Comparison of ENCODE assay signal across 8 mouse cellular contexts in the genomic region with DNA sequence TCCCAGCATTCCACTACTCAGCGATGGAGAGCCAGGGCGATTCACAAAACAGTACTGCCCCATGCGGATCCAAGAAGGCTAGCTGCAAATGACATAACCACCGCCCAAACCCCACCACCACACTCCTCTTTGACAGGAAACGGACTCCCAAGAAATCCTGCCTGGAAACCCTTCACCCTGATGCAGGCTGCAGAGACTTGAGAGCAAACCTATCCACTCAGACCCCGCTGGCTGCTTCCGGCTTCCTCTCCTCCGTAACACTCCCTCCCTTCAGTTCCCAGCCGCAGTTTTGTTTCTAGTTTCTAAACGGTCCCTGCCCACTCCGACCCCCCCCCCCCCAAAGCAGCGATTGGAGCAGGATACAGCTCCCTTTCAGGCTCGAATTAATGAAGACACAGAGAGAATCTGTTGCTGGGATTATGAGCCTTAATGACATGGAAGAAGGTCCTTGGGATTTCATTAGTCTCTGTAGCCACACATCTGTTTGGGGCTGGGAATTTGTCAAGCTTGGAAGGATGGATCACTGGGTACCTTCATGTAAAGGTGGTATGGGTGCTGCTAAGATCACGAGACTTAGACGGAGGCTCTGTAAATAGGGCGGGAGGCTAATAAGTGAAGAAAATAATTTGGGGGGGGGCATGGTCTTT.
DNase-seq lines count a peak whose midpoint lies in the region; ATAC-seq and TF ChIP-seq lines count a peak whose summit lies in the region.

No protein-coding gene starts in this region.

- no peaks in the 10 kb centered on the region for H3K9me3 ChIP-seq in heart, embryonic 10.5 days
- no peaks in the 10 kb centered on the region for H3K9me3 ChIP-seq in lung, embryonic 14.5 days (ENCODE audit: low read depth, low read length)

- 0 out of 2 replicates have a peak, but pooled peaks have one; percentile 19 for ATAC-seq in common myeloid progenitor, adult 5-6 weeks (replicated peaks; ENCODE audit: low read depth, poor library complexity, severe bottlenecking)
- ATAC-seq in lung, embryonic 14.5 days (ENCODE audit: insufficient read depth) = peak; percentile 67
- no peak for ATAC-seq in monocyte, adult 5-6 weeks (replicated peaks; ENCODE audit: insufficient number of reproducible peaks, low FRiP score, low TSS enrichment, poor library complexity, severe bottlenecking)

- H3K4me2 ChIP-seq in lung, embryonic 14.5 days = peak overlapping the region; percentile 90

- peaks cover 40% of the 10 kb centered on the region for H3K4me1 ChIP-seq in heart, embryonic 10.5 days
- 0 out of 2 replicates have a peak, but pooled peaks cover 5% of the 10 kb centered on the region for H3K4me1 ChIP-seq in lung, embryonic 14.5 days (ENCODE audit: insufficient read depth)

- TF ChIP-seq CTCF in lung, embryonic 14.5 days (IDR thresholded peaks at IDR 0.05; ENCODE audit: low read depth) = peak; percentile 51

- H3K27ac ChIP-seq in heart, embryonic 10.5 days = peak overlapping the region; percentile 90
- peak overlapping the region; percentile 7; the same call in 1 of the 2 replicates for H3K27ac ChIP-seq in lung, embryonic 14.5 days (ENCODE audit: low read depth)

- H3K27me3 ChIP-seq in heart, embryonic 10.5 days (ENCODE audit: insufficient read depth, poor library complexity, severe bottlenecking) = no peaks in the 10 kb centered on the region
- H3K27me3 ChIP-seq in lung, embryonic 14.5 days (ENCODE audit: insufficient read depth, low read length) = no peaks in the 10 kb centered on the region

- peak overlapping the region; percentile 65 for H3K9ac ChIP-seq in lung, embryonic 14.5 days

- WGBS in heart, embryonic 10.5 days = 2% methylated on average over 16 of the region's 16 CpGs
- 0% methylated on average over 16 of the region's 16 CpGs for WGBS in lung, embryonic 14.5 days

- H3K4me3 ChIP-seq in heart, embryonic 10.5 days = peak overlapping the region; percentile 80
- H3K4me3 ChIP-seq in lung, embryonic 14.5 days (ENCODE audit: low read depth, low read length) = peak overlapping the region; percentile 58

- H3K36me3 ChIP-seq in heart, embryonic 10.5 days = peaks cover 13% of the 10 kb centered on the region; the same call in 1 of the 2 replicates
- no peaks in the 10 kb centered on the region for H3K36me3 ChIP-seq in lung, embryonic 14.5 days (ENCODE audit: insufficient read depth)

- peak; percentile 31 to 51 for DNase-seq in left cerebral cortex, adult 18-20 months (ENCODE audit: low spot score in 2 of 2)
- DNase-seq in left cerebral cortex, adult 11 months (ENCODE audit: low spot score) = no peak
- peak; percentile 87 for DNase-seq in heart, embryonic 10.5 days (ENCODE audit: low spot score)
- DNase-seq in kidney, adult 9 months = peak; percentile 31
- DNase-seq in lung, embryonic 14.5 days = peak; percentile 78
- peak; percentile 61 for DNase-seq in retina, embryonic 14.5 days (ENCODE audit: low spot score)
